Mouse (Mus musculus): Measurements from ENCODE around the gene Rundc1. TPM values are rescaled to one million over a fixed set of nuclear protein-coding genes. Genes with fewer than 3 reads are reported as not detected.
"Not testable (repeated sequence)": the region's sequence is repeated elsewhere in the genome, so short reads cannot be mapped to it uniquely, and the experiment has no call there.

The Rundc1 gene
- polyA plus RNA-seq (2017; shearing (Covaris generic)), result 1 to 10 TPM; 6.7 to 7.2 (median 6.9) TPM

- peak; percentile 95 for ATAC-seq
Observed at GRCm38 (mm10) chr11:101424925-101425813, at the start of gene Rundc1, which contains the start of gene Ptges3l. TSS of gene Rundc1 (plus strand) at chr11:101425085. TSS of gene Ptges3l (minus strand) at chr11:101425333.

- not testable (repeated sequence) for ATAC-seq
Observed at GRCm38 (mm10) chr11:101378196-101378595, 46.7 kb upstream of the Rundc1 start.

GRCm38 (mm10) chr11:101378926-101379325, 46.0 kb upstream of the Rundc1 start:
- no peak for ATAC-seq

GRCm38 (mm10) chr11:101381817-101382216, 43.1 kb upstream of the Rundc1 start:
- no peak for ATAC-seq

- ATAC-seq, result no peak
Observed at GRCm38 (mm10) chr11:101395110-101395509, 29.8 kb upstream of the Rundc1 start.

- no peak for ATAC-seq
Observed at GRCm38 (mm10) chr11:101415306-101415705, 9.6 kb upstream of the Rundc1 start.

- ATAC-seq, result no peak
Observed at GRCm38 (mm10) chr11:101416433-101417100, 8.3 kb upstream of the Rundc1 start.

GRCm38 (mm10) chr11:101417101-101417855, 7.6 kb upstream of the Rundc1 start, which contains the start of gene Aarsd1:
TSS of gene Aarsd1 (minus strand) at chr11:101417615.
- peak; percentile 71 for ATAC-seq

- ATAC-seq, result no peak
Observed at GRCm38 (mm10) chr11:101418991-101419390, 5.9 kb upstream of the Rundc1 start.

GRCm38 (mm10) chr11:101419610-101420009, 5.3 kb upstream of the Rundc1 start:
- no peak for ATAC-seq

GRCm38 (mm10) chr11:101420148-101420547, 4.7 kb upstream of the Rundc1 start:
- no peak for ATAC-seq

- peak; percentile 3 for ATAC-seq
Observed at GRCm38 (mm10) chr11:101424105-101424851, 607 bp upstream of the Rundc1 start, which contains the start of gene Gm27029. TSS of gene Gm27029 (minus strand) at chr11:101424796.

GRCm38 (mm10) chr11:101426165-101426564, 1.3 kb downstream of the Rundc1 start:
- no peak for ATAC-seq

- ATAC-seq, result no peak
Observed at GRCm38 (mm10) chr11:101431327-101431726, 6.4 kb downstream of the Rundc1 start.

- no peak for ATAC-seq
Observed at GRCm38 (mm10) chr11:101433396-101433795, 8.5 kb downstream of the Rundc1 start.

- no peak for ATAC-seq
Observed at GRCm38 (mm10) chr11:101435831-101436230, 10.9 kb downstream of the Rundc1 start.

GRCm38 (mm10) chr11:101436916-101437315, 12.0 kb downstream of the Rundc1 start:
- ATAC-seq, result no peak

GRCm38 (mm10) chr11:101438006-101438405, 13.1 kb downstream of the Rundc1 start:
- not testable (repeated sequence) for ATAC-seq

- ATAC-seq, result not testable (repeated sequence)
Observed at GRCm38 (mm10) chr11:101441450-101442126, 16.7 kb downstream of the Rundc1 start.

- ATAC-seq, result peak; percentile 96
Observed at GRCm38 (mm10) chr11:101442127-101442693, 17.3 kb downstream of the Rundc1 start, which contains the start of gene Rpl27. TSS of gene Rpl27 (plus strand) at chr11:101442298.

- no peak for ATAC-seq
Observed at GRCm38 (mm10) chr11:101442760-101443159, 17.9 kb downstream of the Rundc1 start.
